Comparison of ENCODE assay signal across 9 mouse cellular contexts in the genomic region with DNA sequence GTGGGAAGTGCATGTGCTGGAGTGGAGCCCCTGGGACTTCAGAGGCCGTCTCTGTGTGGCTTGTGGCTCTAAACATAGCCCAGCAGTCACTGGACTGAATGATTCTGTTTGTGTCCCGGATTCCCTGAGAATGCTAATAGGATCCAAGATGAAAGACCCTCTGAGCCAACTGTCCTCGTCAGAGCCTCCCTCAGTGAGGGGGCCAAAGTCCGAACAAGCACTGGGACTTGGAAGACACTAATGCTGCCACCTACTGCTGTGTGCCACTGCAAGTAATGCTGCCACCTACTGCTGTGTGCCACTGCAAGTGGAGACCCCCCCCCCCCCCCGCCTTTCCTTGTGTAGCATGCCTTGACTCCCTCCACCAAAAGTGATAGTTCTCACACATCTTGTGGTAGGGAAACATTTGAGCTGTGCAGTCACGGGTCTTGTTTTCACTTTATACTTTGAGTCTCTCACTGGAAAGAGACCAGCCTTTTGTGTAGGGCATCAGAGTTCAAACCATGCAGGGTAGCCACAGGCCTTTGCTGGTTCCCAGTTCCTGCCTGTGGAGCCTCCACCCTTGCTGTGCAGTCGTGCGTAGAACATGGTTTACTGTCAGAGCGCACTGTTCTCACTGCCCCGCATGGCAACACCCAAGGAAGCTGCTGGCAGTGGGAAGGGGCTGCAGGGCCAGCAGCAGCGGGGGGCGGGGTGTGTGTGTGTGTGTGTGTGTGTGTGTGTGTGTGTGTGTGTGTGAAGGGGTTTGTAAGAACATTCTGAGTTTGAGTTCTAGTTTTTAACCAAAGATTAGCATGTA. TPM values are rescaled to one million over a fixed set of nuclear protein-coding genes. Genes with fewer than 3 reads are reported as not detected.
DNase-seq lines count a peak whose midpoint lies in the region; ATAC-seq and TF ChIP-seq lines count a peak whose summit lies in the region.
"Had no signal": no experiment of that assay in that cellular context is flagged by ENCODE, and none has a peak within 500 bp of the region (broad histone marks: within the 10 kb centered on the region; RNA-seq: fewer than 3 reads in every experiment).

No protein-coding gene starts in this region.

- H3K4me3 ChIP-seq in gastrocnemius, adult 2 months: no peak overlapping the region
- no peak overlapping the region for H3K4me3 ChIP-seq in midbrain, embryonic 16.5 days (ENCODE audit: low read depth, low read length)
- no peak overlapping the region for H3K4me3 ChIP-seq in midbrain, embryonic 11.5 days (ENCODE audit: low read depth, low read length)
- H3K4me3 ChIP-seq in kidney, postnatal 0 days (replicated peaks; ENCODE audit: low read depth, low read length): no peak overlapping the region
- no peak overlapping the region for H3K4me3 ChIP-seq in thymus, adult 2 months (ENCODE audit: control insufficient read depth, insufficient read depth, low read length)
- H3K4me3 ChIP-seq: heart, embryonic 15.5 days had no signal

- TF ChIP-seq POLR2A in thymus, adult 2 months (IDR thresholded peaks at IDR 0.05; ENCODE audit: control insufficient read depth, extremely low read depth, insufficient read depth, low read length, poor library complexity): no peak

- ATAC-seq in midbrain, embryonic 16.5 days: no peak
- no peak for ATAC-seq in midbrain, embryonic 11.5 days (ENCODE audit: low FRiP score)
- ATAC-seq in kidney, postnatal 0 days (replicated peaks; ENCODE audit: low FRiP score, low read depth): peak; percentile 71

- H3K27me3 ChIP-seq in midbrain, embryonic 16.5 days (ENCODE audit: control insufficient read depth, insufficient read depth, low read depth, low read length): no peaks in the 10 kb centered on the region
- no peaks in the 10 kb centered on the region for H3K27me3 ChIP-seq in midbrain, embryonic 11.5 days (ENCODE audit: control insufficient read depth, insufficient read depth, low read length)
- H3K27me3 ChIP-seq in kidney, postnatal 0 days (ENCODE audit: insufficient read depth, low read length): no peaks in the 10 kb centered on the region
- H3K27me3 ChIP-seq in thymus, adult 2 months (ENCODE audit: control insufficient read depth, insufficient read depth, low read length): no peaks in the 10 kb centered on the region
- H3K27me3 ChIP-seq: heart, embryonic 15.5 days had no signal

- 70% methylated on average over 12 of the region's 12 CpGs for WGBS in midbrain, embryonic 16.5 days
- WGBS in midbrain, embryonic 11.5 days: 76% methylated on average over 12 of the region's 12 CpGs
- 53% methylated on average over 12 of the region's 12 CpGs for WGBS in kidney, postnatal 0 days
- 92% methylated on average over 12 of the region's 12 CpGs for WGBS in thymus, adult 2 months

- H3K4me2 ChIP-seq in midbrain, embryonic 16.5 days (ENCODE audit: low read length): no peak overlapping the region
- H3K4me2 ChIP-seq in midbrain, embryonic 11.5 days: no peak overlapping the region
- no peak overlapping the region for H3K4me2 ChIP-seq in kidney, postnatal 0 days (ENCODE audit: low read length)
- H3K4me2 ChIP-seq: heart, embryonic 15.5 days had no signal

- no peak overlapping the region for H3K27ac ChIP-seq in gastrocnemius, adult 2 months
- 0 out of 2 replicates have a peak overlapping the region, but pooled peaks have one; percentile 10 for H3K27ac ChIP-seq in midbrain, embryonic 16.5 days (ENCODE audit: low read length)
- H3K27ac ChIP-seq in midbrain, embryonic 11.5 days (ENCODE audit: low read depth, low read length): no peak overlapping the region
- peak overlapping the region; percentile 55 for H3K27ac ChIP-seq in kidney, postnatal 0 days
- H3K27ac ChIP-seq in thymus, adult 2 months (ENCODE audit: control insufficient read depth, insufficient read depth, low read length): no peak overlapping the region
- H3K27ac ChIP-seq: heart, embryonic 15.5 days had no signal

- H3K36me3 ChIP-seq in midbrain, embryonic 16.5 days (ENCODE audit: control insufficient read depth, insufficient read depth, low read length): peaks cover 29% of the 10 kb centered on the region
- H3K36me3 ChIP-seq in midbrain, embryonic 11.5 days (ENCODE audit: control insufficient read depth, insufficient read depth, low read length): peaks cover 14% of the 10 kb centered on the region
- peaks cover 25% of the 10 kb centered on the region for H3K36me3 ChIP-seq in kidney, postnatal 0 days (ENCODE audit: insufficient read depth, low read length)
- H3K36me3 ChIP-seq in thymus, adult 2 months (ENCODE audit: control insufficient read depth, insufficient read depth, low read length): peaks cover 19% of the 10 kb centered on the region

- no peak for DNase-seq in gastrocnemius, adult 2 months
- no peak for DNase-seq in gastrocnemius, postnatal 4 days (ENCODE audit: low spot score in 2 of 2)
- DNase-seq in midbrain, embryonic 11.5 days (ENCODE audit: low spot score, missing footprints): no peak
- DNase-seq in kidney, postnatal 0 days (ENCODE audit: low spot score): no peak
- DNase-seq in thymus, adult 2 months: peak; percentile 59
- no peak for DNase-seq in heart, postnatal 25 days (ENCODE audit: low spot score)
- DNase-seq in heart, postnatal 36 days: no peak

- H3K9me3 ChIP-seq in midbrain, embryonic 16.5 days (replicated peaks; ENCODE audit: control insufficient read depth, low read length, poor library complexity, severe bottlenecking): no peaks in the 10 kb centered on the region
- no peaks in the 10 kb centered on the region for H3K9me3 ChIP-seq in midbrain, embryonic 11.5 days (ENCODE audit: control insufficient read depth, low read length)
- H3K9me3 ChIP-seq in kidney, postnatal 0 days (replicated peaks; ENCODE audit: low read length): no peaks in the 10 kb centered on the region
- H3K9me3 ChIP-seq: heart, embryonic 15.5 days had no signal

- intact Hi-C loops in gastrocnemius, adult 2 months (cut with DNase I): loop anchor here (5.0 kb wide), 1 partner anchor 191 kb away; no protein-coding TSS in a partner anchor
- intact Hi-C loops in heart, postnatal 25 days (cut with DNase I): no loop called here
- intact Hi-C loops in heart, postnatal 36 days (cut with DNase I): loop anchor here (5.0 to 10.0 kb wide), 2 partner anchors 261 to 603 kb away; no protein-coding TSS in a partner anchor

- TF ChIP-seq CTCF in gastrocnemius, adult 2 months (IDR thresholded peaks at IDR 0.05): peak; percentile 14; the same call in 1 of the 2 replicates
- peak; percentile 47 for TF ChIP-seq CTCF in kidney, postnatal 0 days (IDR thresholded peaks at IDR 0.05; ENCODE audit: low read depth)
- TF ChIP-seq CTCF in thymus, adult 2 months (IDR thresholded peaks at IDR 0.05; ENCODE audit: borderline replicate concordance, control insufficient read depth, extremely low read depth, insufficient read depth, low read length, poor library complexity): no peak

- H3K4me1 ChIP-seq in midbrain, embryonic 16.5 days (ENCODE audit: control insufficient read depth, insufficient read depth, low read length): peaks cover 5% of the 10 kb centered on the region
- peaks cover 2% of the 10 kb centered on the region for H3K4me1 ChIP-seq in midbrain, embryonic 11.5 days (ENCODE audit: control insufficient read depth, insufficient read depth, low read length)
- H3K4me1 ChIP-seq in kidney, postnatal 0 days (replicated peaks; ENCODE audit: insufficient read depth, low read length): no peaks in the 10 kb centered on the region
- peaks cover 2% of the 10 kb centered on the region for H3K4me1 ChIP-seq in thymus, adult 2 months (replicated peaks; ENCODE audit: control insufficient read depth, insufficient read depth, low read length)

- H3K9ac ChIP-seq in midbrain, embryonic 16.5 days (ENCODE audit: low read depth, low read length): no peak overlapping the region
- H3K9ac ChIP-seq in midbrain, embryonic 11.5 days (ENCODE audit: low read length): no peak overlapping the region
- H3K9ac ChIP-seq in kidney, postnatal 0 days (ENCODE audit: low read depth, low read length): no peak overlapping the region
- H3K9ac ChIP-seq: heart, embryonic 15.5 days had no signal

RNA-seq across cellular contexts. Expression of gene Rpl13, which starts 4.2 kb away (rescaled TPM):
- total RNA-seq in gastrocnemius, adult 2 months (2021): 100 to 1,000 TPM; 389 to 466 TPM
- 100 to 1,000 TPM; 798 to 871 TPM for total RNA-seq in gastrocnemius, postnatal 4 days (2021)
- 639 and 669 TPM in 2 replicates for polyA plus RNA-seq in midbrain, embryonic 16.5 days (2015; fragmentation: Nextera tagmentation; extraction: Ambion mirVana)
- 1,312 and 1,403 TPM in 2 replicates for polyA plus RNA-seq in midbrain, embryonic 11.5 days (2014; fragmentation: Nextera tagmentation; extraction: Ambion mirVana)
- polyA plus RNA-seq in kidney, postnatal 0 days (2015; fragmentation: Nextera tagmentation; extraction: Ambion mirVana): 1,763 and 1,932 TPM in 2 replicates
- polyA plus RNA-seq in thymus, adult 2 months (2012; rRNA removed): 3,303 and 3,543 TPM in 2 replicates
- 100 to 1,000 TPM; 426 to 434 TPM for total RNA-seq in heart, postnatal 25 days (2021)
- total RNA-seq in heart, postnatal 36 days (2021): 100 to 1,000 TPM; 409 to 436 TPM

RNA-seq across cellular contexts. Expression of gene Cpne7, which starts 19.2 kb away (rescaled TPM):
- total RNA-seq in gastrocnemius, adult 2 months (2021): under 1 TPM; 0.13 to 0.20 TPM
- total RNA-seq in gastrocnemius, postnatal 4 days (2021): 1 to 10 TPM in 1 of 2 experiments, under 1 TPM in 1; 0.80 to 2.4 TPM
- polyA plus RNA-seq in midbrain, embryonic 16.5 days (2015; fragmentation: Nextera tagmentation; extraction: Ambion mirVana): 10.1 and 17.1 TPM in 2 replicates
- 0.07 TPM in 1 of 2 replicates, not detected in the other for polyA plus RNA-seq in midbrain, embryonic 11.5 days (2014; fragmentation: Nextera tagmentation; extraction: Ambion mirVana)
- polyA plus RNA-seq in kidney, postnatal 0 days (2015; fragmentation: Nextera tagmentation; extraction: Ambion mirVana): 2.3 and 3.3 TPM in 2 replicates
- 2.1 and 3.1 TPM in 2 replicates for polyA plus RNA-seq in thymus, adult 2 months (2012; rRNA removed)
- under 1 TPM; 0.36 to 0.39 TPM for total RNA-seq in heart, postnatal 25 days (2021)
- total RNA-seq in heart, postnatal 36 days (2021): under 1 TPM; 0.35 to 0.44 TPM

RNA-seq across cellular contexts. Expression of gene Spg7, which starts 35.2 kb away (rescaled TPM):
- 10 to 100 TPM; 67.4 to 74.9 TPM for total RNA-seq in gastrocnemius, adult 2 months (2021)
- total RNA-seq in gastrocnemius, postnatal 4 days (2021): 10 to 100 TPM; 61.0 to 63.2 TPM
- 47.4 and 48.2 TPM in 2 replicates for polyA plus RNA-seq in midbrain, embryonic 16.5 days (2015; fragmentation: Nextera tagmentation; extraction: Ambion mirVana)
- polyA plus RNA-seq in midbrain, embryonic 11.5 days (2014; fragmentation: Nextera tagmentation; extraction: Ambion mirVana): 35.9 TPM in 2 replicates
- polyA plus RNA-seq in kidney, postnatal 0 days (2015; fragmentation: Nextera tagmentation; extraction: Ambion mirVana): 49.6 and 54.0 TPM in 2 replicates
- polyA plus RNA-seq in thymus, adult 2 months (2012; rRNA removed): 126 and 145 TPM in 2 replicates
- total RNA-seq in heart, postnatal 25 days (2021): 10 to 100 TPM; 77.4 to 78.7 TPM
- total RNA-seq in heart, postnatal 36 days (2021): 10 to 100 TPM; 79.7 to 87.7 TPM

RNA-seq across cellular contexts. Expression of gene Ankrd11, which starts 55.9 kb away (rescaled TPM):
- 10 to 100 TPM; 60.3 to 62.1 TPM for total RNA-seq in gastrocnemius, adult 2 months (2021)
- total RNA-seq in gastrocnemius, postnatal 4 days (2021): 10 to 100 TPM; 81.1 to 92.9 TPM
- polyA plus RNA-seq in midbrain, embryonic 16.5 days (2015; fragmentation: Nextera tagmentation; extraction: Ambion mirVana): 23.2 and 25.8 TPM in 2 replicates
- 61.9 and 72.0 TPM in 2 replicates for polyA plus RNA-seq in midbrain, embryonic 11.5 days (2014; fragmentation: Nextera tagmentation; extraction: Ambion mirVana)
- 44.2 and 57.9 TPM in 2 replicates for polyA plus RNA-seq in kidney, postnatal 0 days (2015; fragmentation: Nextera tagmentation; extraction: Ambion mirVana)
- 118 and 145 TPM in 2 replicates for polyA plus RNA-seq in thymus, adult 2 months (2012; rRNA removed)
- 10 to 100 TPM; 63.7 to 73.0 TPM for total RNA-seq in heart, postnatal 25 days (2021)
- total RNA-seq in heart, postnatal 36 days (2021): 10 to 100 TPM; 69.0 to 80.5 TPM

Comparison
In these comparisons a context has a peak if more than half of its experiments do, and no peak if none do; other contexts are left out.
1. H3K27ac ChIP-seq: peak in midbrain, embryonic 16.5 days (single experiment) and kidney, postnatal 0 days (single experiment); none in gastrocnemius, adult 2 months (single experiment), midbrain, embryonic 11.5 days (single experiment) and thymus, adult 2 months (single experiment).